Comparison of ENCODE assay signal across 32 mouse cellular contexts in genomic region chr10:60463953-60464647, GRCm38 (mm10).
A peak's percentile ranks its signal among the peaks of the same experiment; 100 is the strongest.
DNase-seq lines count a peak whose midpoint lies in the region; ATAC-seq and TF ChIP-seq lines count a peak whose summit lies in the region.
"Had no signal": no experiment of that assay in that cellular context is flagged by ENCODE, and none has a peak within 500 bp of the region (broad histone marks: within the 10 kb centered on the region; RNA-seq: fewer than 3 reads in every experiment).

No protein-coding gene starts in this region.

- H3K4me1 ChIP-seq in embryonic facial prominence, embryonic 11.5 days (ENCODE audit: control insufficient read depth, insufficient read depth, low read length), result no peaks in the 10 kb centered on the region; the same call in 1 of the 2 replicates
- peaks cover 25% of the 10 kb centered on the region for H3K4me1 ChIP-seq in embryonic facial prominence, embryonic 10.5 days
- H3K4me1 ChIP-seq in kidney, postnatal 0 days (replicated peaks; ENCODE audit: insufficient read depth, low read length), result no peaks in the 10 kb centered on the region
- H3K4me1 ChIP-seq in kidney, embryonic 15.5 days, result peaks cover 11% of the 10 kb centered on the region; the same call in 1 of the 2 replicates
- H3K4me1 ChIP-seq: heart, embryonic 15.5 days; limb, embryonic 15.5 days; liver, embryonic 13.5 days; megakaryocyte, embryonic 14.5 days; midbrain, embryonic 13.5 days; neural tube, embryonic 13.5 days had no signal

- H3K9ac ChIP-seq in embryonic facial prominence, embryonic 11.5 days (replicated peaks; ENCODE audit: low read length), result no peak overlapping the region
- H3K9ac ChIP-seq in kidney, postnatal 0 days (ENCODE audit: low read depth, low read length), result no peak overlapping the region
- H3K9ac ChIP-seq in kidney, embryonic 15.5 days, result no peak overlapping the region
- H3K9ac ChIP-seq: heart, embryonic 15.5 days; limb, embryonic 15.5 days; liver, embryonic 13.5 days; midbrain, embryonic 13.5 days; neural tube, embryonic 13.5 days had no signal

- no peaks in the 10 kb centered on the region for H3K36me3 ChIP-seq in embryonic facial prominence, embryonic 11.5 days (replicated peaks; ENCODE audit: control insufficient read depth, insufficient read depth, low read depth, low read length)
- H3K36me3 ChIP-seq in embryonic facial prominence, embryonic 10.5 days (replicated peaks), result no peaks in the 10 kb centered on the region
- no peaks in the 10 kb centered on the region for H3K36me3 ChIP-seq in kidney, postnatal 0 days (ENCODE audit: insufficient read depth, low read length)
- no peaks in the 10 kb centered on the region for H3K36me3 ChIP-seq in kidney, embryonic 15.5 days
- H3K36me3 ChIP-seq: G1E; heart, embryonic 10.5 days; heart, embryonic 15.5 days; limb, embryonic 10.5 days; limb, embryonic 15.5 days; liver, embryonic 13.5 days; midbrain, embryonic 13.5 days; neural tube, embryonic 13.5 days had no signal

- no peak for ATAC-seq in embryonic facial prominence, embryonic 11.5 days (replicated peaks; ENCODE audit: insufficient number of reproducible peaks, low FRiP score, low TSS enrichment, low read depth)
- no peak for ATAC-seq in kidney, postnatal 0 days (replicated peaks; ENCODE audit: low FRiP score, low read depth)
- no peak for ATAC-seq in kidney, embryonic 15.5 days (replicated peaks; ENCODE audit: low FRiP score)
- no peak for ATAC-seq in CD4-positive, CD25-positive, alpha-beta regulatory T cell, adult 4 months
- ATAC-seq: forebrain, embryonic 14.5 days; inflammation-experienced regulatory T-cells, adult 6 months; lung, postnatal 0 days; midbrain, embryonic 13.5 days had no signal

- no peak overlapping the region for H3K4me2 ChIP-seq in embryonic facial prominence, embryonic 11.5 days (ENCODE audit: low read depth, low read length)
- H3K4me2 ChIP-seq in kidney, postnatal 0 days (ENCODE audit: low read length), result no peak overlapping the region
- no peak overlapping the region for H3K4me2 ChIP-seq in kidney, embryonic 15.5 days
- H3K4me2 ChIP-seq: heart, embryonic 15.5 days; limb, embryonic 15.5 days; liver, embryonic 13.5 days; midbrain, embryonic 13.5 days; neural tube, embryonic 13.5 days had no signal

- H3K9me3 ChIP-seq in embryonic facial prominence, embryonic 11.5 days (replicated peaks; ENCODE audit: control insufficient read depth, low read length), result no peaks in the 10 kb centered on the region
- H3K9me3 ChIP-seq in embryonic facial prominence, embryonic 10.5 days, result peaks cover 4% of the 10 kb centered on the region; the same call in 1 of the 2 replicates
- H3K9me3 ChIP-seq in kidney, postnatal 0 days (replicated peaks; ENCODE audit: low read length), result no peaks in the 10 kb centered on the region
- 0 out of 2 replicates have a peak, but pooled peaks cover 3% of the 10 kb centered on the region for H3K9me3 ChIP-seq in kidney, embryonic 15.5 days (replicated peaks)
- H3K9me3 ChIP-seq: heart, embryonic 15.5 days; limb, embryonic 10.5 days; limb, embryonic 15.5 days; liver, embryonic 13.5 days; midbrain, embryonic 13.5 days; neural tube, embryonic 13.5 days had no signal

- H3K27ac ChIP-seq in embryonic facial prominence, embryonic 11.5 days (replicated peaks; ENCODE audit: low read depth, low read length), result no peak overlapping the region
- no peak overlapping the region for H3K27ac ChIP-seq in embryonic facial prominence, embryonic 10.5 days (replicated peaks)
- H3K27ac ChIP-seq in kidney, postnatal 0 days, result no peak overlapping the region
- no peak overlapping the region for H3K27ac ChIP-seq in kidney, embryonic 15.5 days
- H3K27ac ChIP-seq: heart, embryonic 10.5 days; heart, embryonic 15.5 days; limb, embryonic 10.5 days; limb, embryonic 15.5 days; liver, embryonic 13.5 days; midbrain, embryonic 13.5 days; neural tube, embryonic 13.5 days had no signal

- H3K4me3 ChIP-seq in embryonic facial prominence, embryonic 11.5 days (ENCODE audit: low read depth, low read length), result no peak overlapping the region
- H3K4me3 ChIP-seq in embryonic facial prominence, embryonic 10.5 days, result no peak overlapping the region
- no peak overlapping the region for H3K4me3 ChIP-seq in kidney, postnatal 0 days (replicated peaks; ENCODE audit: low read depth, low read length)
- no peak overlapping the region for H3K4me3 ChIP-seq in kidney, embryonic 15.5 days (replicated peaks)
- H3K4me3 ChIP-seq: heart, embryonic 10.5 days; heart, embryonic 15.5 days; limb, embryonic 10.5 days; limb, embryonic 15.5 days; liver, embryonic 13.5 days; megakaryocyte, embryonic 14.5 days; midbrain, embryonic 13.5 days; neural tube, embryonic 13.5 days had no signal

- TF ChIP-seq CTCF in kidney, postnatal 0 days (IDR thresholded peaks at IDR 0.05; ENCODE audit: low read depth), result no peak

- DNase-seq in embryonic facial prominence, embryonic 11.5 days (ENCODE audit: low spot score), result peak; percentile 17
- no peak for DNase-seq in embryonic facial prominence, embryonic 10.5 days (ENCODE audit: low spot score)
- peak; percentile 4 for DNase-seq in kidney, postnatal 0 days (ENCODE audit: low spot score)
- peak; percentile 58 for DNase-seq in retina, postnatal 1 day
- DNase-seq in retina, embryonic 14.5 days (ENCODE audit: low spot score), result no peak
- no peak for DNase-seq in left cerebral cortex, adult 8-10 months (ENCODE audit: low spot score in 2 of 2)
- DNase-seq: adrenal gland, adult 8-10 months; cerebellum, adult 9-10 months; cerebellum, postnatal 36 days; gastrocnemius, postnatal 14 days; heart, postnatal 36 days; kidney, adult 11 months; layer of hippocampus, postnatal 36 days; liver, embryonic 13.5 days; lung, adult 18-20 months; lung, postnatal 4 days; spleen, adult 18-20 months; thymus, adult 2 months; thymus, postnatal 36 days had no signal

- WGBS in embryonic facial prominence, embryonic 11.5 days, result 76% methylated on average over 13 of the region's 13 CpGs
- WGBS in embryonic facial prominence, embryonic 10.5 days, result 85% methylated on average over 13 of the region's 13 CpGs
- WGBS in kidney, postnatal 0 days, result 46% methylated on average over 13 of the region's 13 CpGs
- 46% methylated on average over 13 of the region's 13 CpGs for WGBS in kidney, embryonic 15.5 days

- no peaks in the 10 kb centered on the region for H3K27me3 ChIP-seq in embryonic facial prominence, embryonic 11.5 days (ENCODE audit: control insufficient read depth, insufficient read depth, low read length)
- H3K27me3 ChIP-seq in embryonic facial prominence, embryonic 10.5 days (replicated peaks; ENCODE audit: low read depth, poor library complexity, severe bottlenecking), result 0 out of 2 replicates have a peak, but pooled peaks cover 11% of the 10 kb centered on the region
- H3K27me3 ChIP-seq in kidney, postnatal 0 days (ENCODE audit: insufficient read depth, low read length), result no peaks in the 10 kb centered on the region
- H3K27me3 ChIP-seq in kidney, embryonic 15.5 days, result no peaks in the 10 kb centered on the region
- H3K27me3 ChIP-seq: heart, embryonic 15.5 days; limb, embryonic 15.5 days; liver, embryonic 13.5 days had no signal

Comparison
In these comparisons a context has a peak if more than half of its experiments do, and no peak if none do; other contexts are left out.
1. DNase-seq: peak in embryonic facial prominence, embryonic 11.5 days (single experiment), kidney, postnatal 0 days (single experiment) and retina, postnatal 1 day (single experiment); none in embryonic facial prominence, embryonic 10.5 days (single experiment), retina, embryonic 14.5 days (single experiment) and left cerebral cortex, adult 8-10 months (0 of 2).